29 mouse cellular contexts compared by ENCODE assay signal in genomic region chr6:24568963-24569362, GRCm38 (mm10). TPM values are rescaled to one million over a fixed set of nuclear protein-coding genes. Genes with fewer than 3 reads are reported as not detected.
DNase-seq lines count a peak whose midpoint lies in the region; ATAC-seq and TF ChIP-seq lines count a peak whose summit lies in the region.
"Had no signal": no experiment of that assay in that cellular context is flagged by ENCODE, and none has a peak within 500 bp of the region (broad histone marks: within the 10 kb centered on the region; RNA-seq: fewer than 3 reads in every experiment).

No protein-coding gene starts in this region.

- no peak overlapping the region for H3K9ac ChIP-seq in kidney, postnatal 0 days (ENCODE audit: low read depth, low read length)
- H3K9ac ChIP-seq in lung, postnatal 0 days (replicated peaks; ENCODE audit: low read depth), result no peak overlapping the region
- H3K9ac ChIP-seq: heart, embryonic 15.5 days; midbrain, embryonic 12.5 days had no signal

- H3K36me3 ChIP-seq in kidney, postnatal 0 days (ENCODE audit: insufficient read depth, low read length), result no peaks in the 10 kb centered on the region
- H3K36me3 ChIP-seq in lung, postnatal 0 days (ENCODE audit: insufficient read depth, low read length), result no peaks in the 10 kb centered on the region
- H3K36me3 ChIP-seq: heart, embryonic 15.5 days; midbrain, embryonic 12.5 days had no signal

- peak; percentile 51; the same call in 1 of the 2 replicates for ATAC-seq in frontal cortex, adult (ENCODE audit: low TSS enrichment)
- no peak for ATAC-seq in kidney, postnatal 0 days (replicated peaks; ENCODE audit: low FRiP score, low read depth)
- no peak for ATAC-seq in lung, postnatal 0 days
- ATAC-seq: forebrain, embryonic 16.5 days had no signal

- H3K9me3 ChIP-seq in kidney, postnatal 0 days (replicated peaks; ENCODE audit: low read length), result no peaks in the 10 kb centered on the region
- H3K9me3 ChIP-seq in lung, postnatal 0 days (ENCODE audit: low read length), result no peaks in the 10 kb centered on the region
- H3K9me3 ChIP-seq: heart, embryonic 15.5 days; midbrain, embryonic 12.5 days had no signal

- WGBS in kidney, postnatal 0 days, result 74% methylated on average over 5 of the region's 5 CpGs
- 78% methylated on average over 5 of the region's 5 CpGs for WGBS in lung, postnatal 0 days

- no peak overlapping the region for H3K27ac ChIP-seq in kidney, postnatal 0 days
- no peak overlapping the region for H3K27ac ChIP-seq in lung, postnatal 0 days (ENCODE audit: low read length)
- H3K27ac ChIP-seq: midbrain, embryonic 12.5 days had no signal

- no peak overlapping the region for H3K4me2 ChIP-seq in kidney, postnatal 0 days (ENCODE audit: low read length)
- no peak overlapping the region for H3K4me2 ChIP-seq in lung, postnatal 0 days (replicated peaks; ENCODE audit: low read depth, low read length)
- H3K4me2 ChIP-seq: heart, embryonic 15.5 days; midbrain, embryonic 12.5 days had no signal

- DNase-seq in frontal cortex, postnatal 36 days (ENCODE audit: low spot score in 2 of 2), result no peak
- DNase-seq in kidney, postnatal 0 days (ENCODE audit: low spot score), result peak; percentile 34
- DNase-seq in kidney, adult 18-20 months, result no peak
- DNase-seq in lung, postnatal 0 days (ENCODE audit: low spot score), result no peak
- no peak for DNase-seq in lung, postnatal 14 days
- DNase-seq in ovary, adult 18-20 months (ENCODE audit: low spot score), result no peak
- DNase-seq in left cerebral cortex, adult 8-10 months (ENCODE audit: low spot score in 2 of 2), result no peak
- DNase-seq: adrenal gland, postnatal 10 days; cerebellum, adult 9-11 months; embryo, embryonic 11 days; heart, adult 11 months; kidney, postnatal 4 days; lung, adult 18-20 months; right cerebral cortex, postnatal 14 days; spleen, adult 18-20 months; thymus, adult 18-20 months; thymus, postnatal 4 days had no signal

- TF ChIP-seq EP300 in lung, postnatal 0 days (IDR thresholded peaks at IDR 0.05), result no peak

- TF ChIP-seq CTCF in kidney, postnatal 0 days (IDR thresholded peaks at IDR 0.05; ENCODE audit: low read depth), result peak; percentile 64
- TF ChIP-seq CTCF in lung, postnatal 0 days (IDR thresholded peaks at IDR 0.05), result peak; percentile 57

- no peaks in the 10 kb centered on the region for H3K4me1 ChIP-seq in kidney, postnatal 0 days (replicated peaks; ENCODE audit: insufficient read depth, low read length)
- H3K4me1 ChIP-seq in lung, postnatal 0 days (ENCODE audit: insufficient read depth, low read depth, low read length), result no peaks in the 10 kb centered on the region
- H3K4me1 ChIP-seq: midbrain, embryonic 12.5 days had no signal

- no peaks in the 10 kb centered on the region for H3K27me3 ChIP-seq in kidney, postnatal 0 days (ENCODE audit: insufficient read depth, low read length)
- no peaks in the 10 kb centered on the region for H3K27me3 ChIP-seq in lung, postnatal 0 days (replicated peaks; ENCODE audit: insufficient read depth, low read length)
- H3K27me3 ChIP-seq: heart, embryonic 15.5 days; midbrain, embryonic 12.5 days had no signal

- H3K4me3 ChIP-seq in kidney, postnatal 0 days (replicated peaks; ENCODE audit: low read depth, low read length), result no peak overlapping the region
- H3K4me3 ChIP-seq in lung, postnatal 0 days (ENCODE audit: low read depth, low read length), result no peak overlapping the region
- H3K4me3 ChIP-seq: heart, embryonic 15.5 days; midbrain, embryonic 12.5 days had no signal

RNA-seq across cellular contexts. Expression of gene Lmod2, which starts 28.6 kb away (rescaled TPM):
- not detected in 2 replicates for polyA plus RNA-seq in kidney, postnatal 0 days (2015; fragmentation: Nextera tagmentation; extraction: Ambion mirVana)
- 0.47 and 0.83 TPM in 2 replicates for polyA plus RNA-seq in lung, postnatal 0 days (2015; fragmentation: Nextera tagmentation; extraction: Ambion mirVana)
- under 1 TPM in 2 of 4 experiments, not detected in 2; 0.37 to 0.42 TPM for total RNA-seq in left cerebral cortex, adult 8-10 months (2022)
- total RNA-seq: hematopoietic stem cell, adult 5-6 weeks; layer of hippocampus, postnatal 14 days; left cerebral cortex, postnatal 14 days; megakaryocyte progenitor cell, adult 5-6 weeks had no signal
- polyA plus RNA-seq: brain, embryonic 14.5 days; forebrain, embryonic 16.5 days; kidney, embryonic 14.5 days; midbrain, embryonic 12.5 days; neural tube, embryonic 14.5 days; stomach, embryonic 14.5 days had no signal

RNA-seq across cellular contexts. Expression of gene Asb15, which starts 41.0 kb away (rescaled TPM):
- polyA plus RNA-seq in kidney, postnatal 0 days (2015; fragmentation: Nextera tagmentation; extraction: Ambion mirVana), result 0.78 and 1.0 TPM in 2 replicates
- polyA plus RNA-seq in lung, postnatal 0 days (2015; fragmentation: Nextera tagmentation; extraction: Ambion mirVana), result 0.02 and 0.07 TPM in 2 replicates
- total RNA-seq in left cerebral cortex, adult 8-10 months (2022), result not detected
- total RNA-seq: hematopoietic stem cell, adult 5-6 weeks; layer of hippocampus, postnatal 14 days; left cerebral cortex, postnatal 14 days; megakaryocyte progenitor cell, adult 5-6 weeks had no signal
- polyA plus RNA-seq: forebrain, embryonic 16.5 days; midbrain, embryonic 12.5 days; neural tube, embryonic 14.5 days; stomach, embryonic 14.5 days had no signal

RNA-seq across cellular contexts. Expression of gene Ndufa5, which starts 41.1 kb away (rescaled TPM):
- 557 and 637 TPM in 2 replicates for polyA plus RNA-seq in kidney, postnatal 0 days (2015; fragmentation: Nextera tagmentation; extraction: Ambion mirVana)
- polyA plus RNA-seq in lung, postnatal 0 days (2015; fragmentation: Nextera tagmentation; extraction: Ambion mirVana), result 227 and 244 TPM in 2 replicates
- 100 to 1,000 TPM; 252 to 307 (median 286) TPM for total RNA-seq in left cerebral cortex, adult 8-10 months (2022)

RNA-seq across cellular contexts. Expression of gene Iqub, which starts 54.1 kb away (rescaled TPM):
- 0.03 and 0.06 TPM in 2 replicates for polyA plus RNA-seq in kidney, postnatal 0 days (2015; fragmentation: Nextera tagmentation; extraction: Ambion mirVana)
- 1.9 and 2.6 TPM in 2 replicates for polyA plus RNA-seq in lung, postnatal 0 days (2015; fragmentation: Nextera tagmentation; extraction: Ambion mirVana)
- 1 to 10 TPM; 2.5 to 3.0 (median 2.8) TPM for total RNA-seq in left cerebral cortex, adult 8-10 months (2022)
- total RNA-seq: hematopoietic stem cell, adult 5-6 weeks; megakaryocyte progenitor cell, adult 5-6 weeks had no signal
- polyA plus RNA-seq: kidney, embryonic 14.5 days; stomach, embryonic 14.5 days had no signal
